Mouse (Mus musculus): ENCODE measurements around the gene Cc2d1a. TPM values are rescaled to one million over a fixed set of nuclear protein-coding genes. Genes with fewer than 3 reads are reported as not detected.
A peak's percentile ranks its signal among the peaks of the same experiment; 100 is the strongest.

The Cc2d1a gene
- polyA plus RNA-seq, 1 experiment from 2014 or later = 5.4 TPM

GRCm38 (mm10) chr8:84130806-84131205, 16.9 kb downstream of the Cc2d1a start:
- Histone ChIP-seq H3K4me1 (replicated peaks) (0 out of 2 replicates have a peak, but pooled peaks cover 7% of the 10 kb centered on the region), H3K4me2 (no peak overlapping the region), H3K27ac (no peak overlapping the region), H3K9ac (no peak overlapping the region), H3K27me3 (no peaks in the 10 kb centered on the region), H3K9me3 (replicated peaks) (no peaks in the 10 kb centered on the region), H3K36me3 (peaks cover 33% of the 10 kb centered on the region), H3K4me3 (replicated peaks) (no peak overlapping the region)
- 68% methylated on average over 30 of the region's 30 CpGs for WGBS (ENCODE audit: insufficient replicate concordance)
- ATAC-seq (ENCODE audit: low read depth) = no peak
- DNase-seq = no peak

- H3K9ac ChIP-seq = no peak overlapping the region
- no peak overlapping the region for H3K4me2 ChIP-seq
- peaks cover 10% of the 10 kb centered on the region for H3K36me3 ChIP-seq
- H3K4me1 ChIP-seq (replicated peaks) = 0 out of 2 replicates have a peak, but pooled peaks cover 7% of the 10 kb centered on the region
- 51% methylated on average over 8 of the region's 8 CpGs for WGBS (ENCODE audit: insufficient replicate concordance)
- no peaks in the 10 kb centered on the region for H3K9me3 ChIP-seq (replicated peaks)
- ATAC-seq (ENCODE audit: low read depth) (no peak), DNase-seq (no peak)
- H3K4me3 ChIP-seq (replicated peaks) = no peak overlapping the region
- no peak overlapping the region for H3K27ac ChIP-seq
- H3K27me3 ChIP-seq = no peaks in the 10 kb centered on the region
Observed at GRCm38 (mm10) chr8:84128277-84128676, 19.5 kb downstream of the Cc2d1a start.

- no peak for DNase-seq
- Histone ChIP-seq H3K4me2 (no peak overlapping the region), H3K27ac (no peak overlapping the region), H3K4me3 (replicated peaks) (no peak overlapping the region), H3K9me3 (replicated peaks) (no peaks in the 10 kb centered on the region), H3K27me3 (no peaks in the 10 kb centered on the region), H3K36me3 (peaks cover 1% of the 10 kb centered on the region; the same call in 1 of the 2 replicates), H3K9ac (no peak overlapping the region), H3K4me1 (replicated peaks) (0 out of 2 replicates have a peak, but pooled peaks cover 7% of the 10 kb centered on the region)
- 33% methylated on average over 17 of the region's 17 CpGs for WGBS (ENCODE audit: insufficient replicate concordance)
- no peak for ATAC-seq (ENCODE audit: low read depth)
Observed at GRCm38 (mm10) chr8:84127202-84127901, 20.4 kb downstream of the Cc2d1a start.

- H3K4me2 ChIP-seq = no peak overlapping the region
- H3K27me3 ChIP-seq = no peaks in the 10 kb centered on the region
- 35% methylated on average over 2 of the region's 2 CpGs for WGBS (ENCODE audit: insufficient replicate concordance)
- H3K36me3 ChIP-seq = no peaks in the 10 kb centered on the region
- H3K9me3 ChIP-seq (replicated peaks) = no peaks in the 10 kb centered on the region
- no peak for ATAC-seq (ENCODE audit: low read depth)
- no peak overlapping the region for H3K27ac ChIP-seq
- H3K4me3 ChIP-seq (replicated peaks) = no peak overlapping the region
- 0 out of 2 replicates have a peak, but pooled peaks cover 7% of the 10 kb centered on the region for H3K4me1 ChIP-seq (replicated peaks)
- no peak overlapping the region for H3K9ac ChIP-seq
- DNase-seq = no peak
Observed at GRCm38 (mm10) chr8:84126742-84127141, 21.0 kb downstream of the Cc2d1a start.

GRCm38 (mm10) chr8:84125656-84126055, 22.1 kb downstream of the Cc2d1a start, which contains the start of gene Podnl1:
Gene Podnl1, plus strand, starts transcription at chr8:84125989.
- no peaks in the 10 kb centered on the region for H3K9me3 ChIP-seq (replicated peaks)
- WGBS (ENCODE audit: insufficient replicate concordance) = 48% methylated on average over 9 of the region's 9 CpGs
- no peak for ATAC-seq (ENCODE audit: low read depth)

GRCm38 (mm10) chr8:84122151-84122550, 25.6 kb downstream of the Cc2d1a start:
- H3K9me3 ChIP-seq (replicated peaks) = no peaks in the 10 kb centered on the region; the same call in 1 of the 2 replicates
- ATAC-seq (ENCODE audit: low read depth) (no peak), DNase-seq (no peak)
- no peak overlapping the region for H3K4me2 ChIP-seq
- H3K4me3 ChIP-seq (replicated peaks) = no peak overlapping the region
- 71% methylated on average over 3 of the region's 3 CpGs for WGBS (ENCODE audit: insufficient replicate concordance)
- H3K4me1 ChIP-seq (replicated peaks) = no peaks in the 10 kb centered on the region
- 0 out of 2 replicates have a peak, but pooled peaks cover 5% of the 10 kb centered on the region for H3K27me3 ChIP-seq
- no peak overlapping the region for H3K27ac ChIP-seq
- no peaks in the 10 kb centered on the region for H3K36me3 ChIP-seq
- H3K9ac ChIP-seq = no peak overlapping the region

More at GRCm38 (mm10) chr8:84125656-84126055, 22.1 kb downstream of the Cc2d1a start, which contains the start of gene Podnl1:
- Histone ChIP-seq H3K27ac (no peak within 1 kb of the TSS), H3K4me2 (no peak within 1 kb of the TSS), H3K9ac (no peak within 1 kb of the TSS), H3K36me3 (no peaks in the 10 kb centered on the region), H3K4me3 (replicated peaks) (no peak within 1 kb of the TSS), H3K4me1 (replicated peaks) (0 out of 2 replicates have a peak, but pooled peaks cover 7% of the 10 kb centered on the region), H3K27me3 (0 out of 2 replicates have a peak, but pooled peaks cover 5% of the 10 kb centered on the region)
- no peak for DNase-seq

- ATAC-seq (ENCODE audit: low read depth) = no peak
- no peaks in the 10 kb centered on the region for H3K4me1 ChIP-seq (replicated peaks)
- H3K27ac ChIP-seq = no peak overlapping the region
- H3K36me3 ChIP-seq = no peaks in the 10 kb centered on the region
- no peak overlapping the region for H3K9ac ChIP-seq
- no peak overlapping the region for H3K4me3 ChIP-seq (replicated peaks)
- H3K9me3 ChIP-seq (replicated peaks) = no peaks in the 10 kb centered on the region; the same call in 1 of the 2 replicates
- H3K27me3 ChIP-seq = no peaks in the 10 kb centered on the region
- 69% methylated on average over 6 of the region's 6 CpGs for WGBS (ENCODE audit: insufficient replicate concordance)
- H3K4me2 ChIP-seq = no peak overlapping the region
- no peak for DNase-seq
Observed at GRCm38 (mm10) chr8:84115646-84116045, 32.1 kb downstream of the Cc2d1a start.

GRCm38 (mm10) chr8:84106216-84107040, 41.3 kb downstream of the Cc2d1a start:
- DNase-seq (no peak), ATAC-seq (ENCODE audit: low read depth) (no peak)
- Histone ChIP-seq H3K4me3 (replicated peaks) (no peak overlapping the region), H3K36me3 (peaks cover 14% of the 10 kb centered on the region), H3K4me1 (replicated peaks) (peaks cover 33% of the 10 kb centered on the region), H3K4me2 (no peak overlapping the region), H3K27me3 (no peaks in the 10 kb centered on the region), H3K9ac (no peak overlapping the region), H3K27ac (no peak overlapping the region; the same call in 1 of the 2 replicates), H3K9me3 (replicated peaks) (no peaks in the 10 kb centered on the region)
- 83% methylated on average over 6 of the region's 6 CpGs for WGBS (ENCODE audit: insufficient replicate concordance)

GRCm38 (mm10) chr8:84105676-84106075, 42.1 kb downstream of the Cc2d1a start:
- ATAC-seq (ENCODE audit: low read depth) (no peak), DNase-seq (no peak)
- no peaks in the 10 kb centered on the region for H3K9me3 ChIP-seq (replicated peaks)
- H3K9ac ChIP-seq = peak overlapping the region; percentile 57; the same call in 1 of the 2 replicates
- 70% methylated on average over 2 of the region's 2 CpGs for WGBS (ENCODE audit: insufficient replicate concordance)
- H3K27me3 ChIP-seq = no peaks in the 10 kb centered on the region
- peak overlapping the region; percentile 76 for H3K4me3 ChIP-seq (replicated peaks)
- H3K4me2 ChIP-seq = peak overlapping the region; percentile 74
- H3K36me3 ChIP-seq = peaks cover 20% of the 10 kb centered on the region
- H3K4me1 ChIP-seq (replicated peaks) = peaks cover 33% of the 10 kb centered on the region
- H3K27ac ChIP-seq = no peak overlapping the region

- peaks cover 33% of the 10 kb centered on the region for H3K4me1 ChIP-seq (replicated peaks)
- peak within 1 kb of the TSS; percentile 70 for H3K27ac ChIP-seq
- peak within 1 kb of the TSS; percentile 76 for H3K4me3 ChIP-seq (replicated peaks)
- H3K36me3 ChIP-seq = peaks cover 22% of the 10 kb centered on the region
- no peaks in the 10 kb centered on the region for H3K27me3 ChIP-seq
- DNase-seq (peak; percentile 97), ATAC-seq (ENCODE audit: low read depth) (peak; percentile 96)
- H3K9ac ChIP-seq = peak within 1 kb of the TSS; percentile 81
- WGBS (ENCODE audit: insufficient replicate concordance) = 7% methylated on average over 42 of the region's 42 CpGs
- peak within 1 kb of the TSS; percentile 92 for H3K4me2 ChIP-seq
- H3K9me3 ChIP-seq (replicated peaks) = no peaks in the 10 kb centered on the region
Observed at GRCm38 (mm10) chr8:84104697-84105609, 42.8 kb downstream of the Cc2d1a start, which contains the start of gene Dcaf15. Gene Dcaf15, minus strand, starts transcription at chr8:84104768.

Measured in liver, embryonic 13.5 days (tissue).